Mouse (Mus musculus) frontal cortex, postnatal 36 days (tissue): ENCODE measurements at regions not wholly inside any gene's neighbourhood (a gene's known extent, or its start where the extent isn't known, plus 50 kb on each side); places are given as distances from the start of the nearest gene placed in this dataset.

Experiments
- DNase-seq, 2 experiments: peaks; one replicate each; pipeline ENCODE4 v3.0.0; 2022; ENCODE audit warnings: low spot score in 2 of 2

DNA sequence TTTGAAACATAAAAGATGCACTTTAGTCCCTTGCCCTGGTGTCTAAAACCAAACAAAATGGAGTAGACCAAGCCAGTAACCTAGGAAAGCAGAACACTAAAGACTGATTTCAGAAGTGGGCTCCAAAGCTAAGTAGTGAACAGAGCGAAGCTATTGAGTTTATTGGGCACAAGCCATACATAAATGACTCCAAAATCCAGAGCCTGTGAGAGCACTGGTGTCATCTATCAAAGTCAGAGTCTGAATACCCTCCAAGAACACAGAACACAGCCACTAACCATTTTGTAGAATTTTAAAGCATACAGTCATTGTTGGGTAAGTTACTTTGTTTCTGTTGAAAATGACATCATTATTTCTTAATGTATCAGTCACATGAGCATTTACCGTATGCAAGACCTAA is 175.0 kb upstream of the Lrig3 start:
- no peak for DNase-seq

- DNase-seq = no peak
These were observed 171.5 kb upstream of the Lrig3 start for GRCm38 (mm10) chr10:125794504-125794903.

- no peak for DNase-seq
These were observed 170.6 kb upstream of the Lrig3 start for GRCm38 (mm10) chr10:125795323-125795722.

GRCm38 (mm10) chr10:125798678-125799077 is 167.3 kb upstream of the Lrig3 start:
- no peak for DNase-seq

- DNase-seq = no peak
These were observed 165.3 kb upstream of the Lrig3 start for GRCm38 (mm10) chr10:125800572-125801114.

GRCm38 (mm10) chr10:125801450-125801849 is 164.5 kb upstream of the Lrig3 start:
- DNase-seq = no peak

DNA sequence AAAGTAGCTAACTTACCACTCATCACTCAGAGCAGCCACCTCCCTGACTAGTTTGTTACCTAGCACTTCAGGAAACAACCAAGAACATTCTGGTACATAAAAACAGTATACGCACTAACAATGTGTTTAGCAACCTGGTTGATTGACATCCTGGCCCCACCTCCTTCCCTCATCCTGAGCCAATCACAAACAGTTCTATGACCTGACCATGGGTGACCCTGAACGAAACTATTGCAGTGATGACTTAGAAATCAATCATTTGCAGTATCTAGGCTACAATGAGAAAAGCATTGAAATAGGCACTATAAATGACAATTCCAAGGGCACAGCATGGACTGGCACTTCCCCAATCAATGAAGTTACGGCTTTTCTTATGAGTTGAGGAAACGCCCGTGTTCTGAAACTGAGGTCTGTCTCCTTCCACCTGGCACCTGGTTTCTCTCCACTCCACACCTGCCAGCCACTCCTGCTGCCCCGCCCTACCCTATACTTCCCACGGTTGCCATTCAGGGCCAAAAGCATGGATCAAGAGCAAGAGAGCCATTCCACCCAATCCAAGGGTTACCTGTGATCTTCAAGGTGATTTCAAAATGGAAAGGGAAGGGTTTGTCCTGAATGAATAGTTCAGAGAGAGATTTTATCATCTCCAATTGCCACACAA is 162.9 kb upstream of the Lrig3 start:
- no peak for DNase-seq

- DNase-seq = no peak
These were observed 156.1 kb upstream of the Lrig3 start for GRCm38 (mm10) chr10:125809763-125810361.

DNA sequence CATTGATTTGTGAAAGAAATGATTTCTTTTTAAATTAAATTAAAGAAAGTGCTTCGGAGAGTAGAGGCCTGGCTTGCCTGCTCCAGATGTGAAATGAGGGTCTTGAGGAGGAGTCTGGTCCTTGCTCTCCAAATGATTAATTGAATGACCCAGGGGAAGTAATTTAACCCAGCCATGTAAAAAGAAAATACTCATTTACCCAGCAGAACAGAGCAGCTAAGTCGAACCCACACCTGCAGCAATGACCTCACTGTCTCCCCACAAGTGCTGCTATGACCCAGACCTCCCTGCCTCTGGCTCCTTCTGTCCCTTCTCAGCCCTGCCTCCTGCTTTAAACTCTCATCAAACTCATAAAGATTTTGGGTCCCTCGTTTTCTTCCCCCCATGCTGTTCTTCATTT is 155.4 kb upstream of the Lrig3 start:
- DNase-seq = no peak

- DNase-seq = no peak
These were observed 151.6 kb upstream of the Lrig3 start for GRCm38 (mm10) chr10:125814191-125814887.

- no peak for DNase-seq
These were observed 133.8 kb upstream of the Lrig3 start for GRCm38 (mm10) chr10:125832134-125832533.

GRCm38 (mm10) chr10:125832764-125833163 is 133.2 kb upstream of the Lrig3 start:
- DNase-seq = no peak

DNA sequence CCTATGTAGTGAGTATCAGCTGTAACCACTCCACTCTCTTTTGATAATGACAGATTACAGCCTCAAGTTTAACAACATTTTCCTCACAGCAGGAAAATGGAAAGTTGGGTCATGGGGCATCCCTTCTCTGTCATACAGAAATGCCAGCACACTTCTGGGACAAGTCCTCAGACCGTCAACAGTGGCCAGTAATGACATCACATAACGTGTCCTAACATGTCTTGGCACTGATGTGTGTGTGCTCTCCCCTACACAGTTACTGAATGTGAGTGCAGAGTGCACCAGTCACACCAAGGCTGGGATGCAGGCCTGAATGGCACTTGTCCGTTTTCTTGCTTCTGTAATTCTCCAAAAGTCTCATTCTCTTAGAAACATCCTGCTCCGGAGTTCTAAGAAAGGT is 132.0 kb upstream of the Lrig3 start:
- DNase-seq = no peak

- DNase-seq = no peak
These were observed 127.0 kb upstream of the Lrig3 start for GRCm38 (mm10) chr10:125838982-125839381.

DNA sequence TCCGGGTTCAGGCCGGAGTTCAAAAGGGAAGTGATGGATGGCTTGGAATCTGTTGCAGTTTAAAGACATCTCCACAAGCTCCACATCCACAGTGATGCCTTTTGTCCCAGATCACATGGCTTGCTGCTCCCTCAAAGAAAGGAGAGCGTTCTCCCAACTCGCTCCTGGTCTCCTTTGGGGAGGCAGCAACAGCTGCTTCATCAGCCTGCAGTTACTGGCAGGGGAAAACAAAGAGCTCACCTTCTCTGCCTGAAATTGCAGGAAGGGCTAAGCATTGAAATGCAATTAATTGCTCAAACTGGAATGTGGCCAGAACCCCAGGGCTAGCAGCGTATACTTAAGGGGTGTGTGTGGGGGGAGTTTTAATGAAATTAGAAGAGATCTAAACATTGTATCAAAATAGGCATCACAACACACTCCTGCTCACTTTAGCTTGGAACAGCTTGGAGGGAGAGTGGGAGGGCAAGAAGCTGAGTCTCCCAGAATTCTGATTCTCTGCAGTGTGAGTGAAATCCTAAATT is 126.3 kb upstream of the Lrig3 start:
- DNase-seq = peak; percentile 44 to 67

- peak; percentile 4 to 38 for DNase-seq
These were observed 125.6 kb upstream of the Lrig3 start for GRCm38 (mm10) chr10:125840388-125840787.

GRCm38 (mm10) chr10:125844336-125844865 is 121.6 kb upstream of the Lrig3 start:
- no peak for DNase-seq

- DNase-seq = no peak
These were observed 120.9 kb upstream of the Lrig3 start for GRCm38 (mm10) chr10:125845014-125845514.

- no peak for DNase-seq
These were observed 115.6 kb upstream of the Lrig3 start for GRCm38 (mm10) chr10:125850370-125850769.

- no peak for DNase-seq
These were observed 104.2 kb upstream of the Lrig3 start for GRCm38 (mm10) chr10:125861734-125862133.

- DNase-seq = no peak
These were observed 99.6 kb upstream of the Lrig3 start for GRCm38 (mm10) chr10:125866346-125866745.

DNA sequence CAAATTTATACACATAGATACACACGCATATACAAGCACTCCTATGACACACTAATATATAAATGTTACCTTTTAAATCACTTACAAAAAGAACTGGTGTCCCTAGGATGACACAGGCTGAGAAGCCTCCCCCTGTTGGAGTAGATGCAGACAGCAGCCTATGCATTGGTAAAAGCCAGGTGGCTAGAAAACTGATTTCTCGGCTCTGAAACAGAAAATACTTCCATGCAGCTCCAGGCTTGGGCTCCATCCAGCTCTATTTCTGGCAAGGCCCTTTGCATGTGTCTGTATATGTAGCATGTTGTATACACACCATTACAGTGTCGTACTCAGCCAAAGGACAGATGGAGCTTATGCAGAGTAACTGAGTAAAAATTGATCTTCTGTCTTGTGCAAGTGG is 81.4 kb upstream of the Lrig3 start:
- peak in 1 of 2 experiments; percentile 10 for DNase-seq
